Mouse (Mus musculus): Measurements from ENCODE around the gene Pak7. TPM values are rescaled to one million over a fixed set of nuclear protein-coding genes. Genes with fewer than 3 reads are reported as not detected.
"Not testable (repeated sequence)": the region's sequence is repeated elsewhere in the genome, so short reads cannot be mapped to it uniquely, and the experiment has no call there.

Pak7 gene
- polyA plus RNA-seq, 1 experiment = 14.6 TPM

- peak; percentile 51 to 79 for DNase-seq
- Histone ChIP-seq H3K4me1 (ENCODE audit: control insufficient read depth, insufficient read depth, low read length) (peaks cover 18% of the 10 kb centered on the region; the same call in 1 of the 2 replicates), H3K27me3 (ENCODE audit: control insufficient read depth, insufficient read depth, low read length) (no peaks in the 10 kb centered on the region), H3K4me3 (replicated peaks; ENCODE audit: insufficient read depth, low read depth, low read length) (no peak overlapping the region), H3K27ac (ENCODE audit: insufficient read depth, low read length) (peak overlapping the region; percentile 67; the same call in 1 of the 2 replicates)
- 24% methylated on average over 2 of the region's 2 CpGs for WGBS
- TF ChIP-seq POLR2A (IDR thresholded peaks at IDR 0.05; ENCODE audit: borderline replicate concordance, insufficient read depth, low read length) (no peak), CTCF (IDR thresholded peaks at IDR 0.05; ENCODE audit: borderline replicate concordance, insufficient read depth, low read depth, low read length) (no peak)
Measured at GRCm38 (mm10) chr2:136302201-136302600, 85.6 kb downstream of the Pak7 start.

GRCm38 (mm10) chr2:136301406-136301805, 86.4 kb downstream of the Pak7 start:
- TF ChIP-seq POLR2A (IDR thresholded peaks at IDR 0.05; ENCODE audit: borderline replicate concordance, insufficient read depth, low read length) = no peak
- TF ChIP-seq CTCF (IDR thresholded peaks at IDR 0.05; ENCODE audit: borderline replicate concordance, insufficient read depth, low read depth, low read length) = no peak
- Histone ChIP-seq H3K27me3 (ENCODE audit: control insufficient read depth, insufficient read depth, low read length) (no peaks in the 10 kb centered on the region), H3K4me1 (ENCODE audit: control insufficient read depth, insufficient read depth, low read length) (peaks cover 19% of the 10 kb centered on the region; the same call in 1 of the 2 replicates), H3K27ac (ENCODE audit: insufficient read depth, low read length) (no peak overlapping the region; the same call in 1 of the 2 replicates), H3K4me3 (replicated peaks; ENCODE audit: insufficient read depth, low read depth, low read length) (no peak overlapping the region)
- DNase-seq = peak; percentile 74 to 91

GRCm38 (mm10) chr2:136297371-136297770, 90.4 kb downstream of the Pak7 start:
- DNase-seq = peak in 1 of 2 experiments; percentile 56
- no peak overlapping the region for H3K27ac ChIP-seq (ENCODE audit: insufficient read depth, low read length)
- no peaks in the 10 kb centered on the region for H3K27me3 ChIP-seq (ENCODE audit: control insufficient read depth, insufficient read depth, low read length)
- no peak for TF ChIP-seq CTCF (IDR thresholded peaks at IDR 0.05; ENCODE audit: borderline replicate concordance, insufficient read depth, low read depth, low read length)
- no peak for TF ChIP-seq POLR2A (IDR thresholded peaks at IDR 0.05; ENCODE audit: borderline replicate concordance, insufficient read depth, low read length)
- 7% methylated on average over 1 of the region's 1 CpGs for WGBS
- peaks cover 13% of the 10 kb centered on the region; the same call in 1 of the 2 replicates for H3K4me1 ChIP-seq (ENCODE audit: control insufficient read depth, insufficient read depth, low read length)
- no peak overlapping the region for H3K4me3 ChIP-seq (replicated peaks; ENCODE audit: insufficient read depth, low read depth, low read length)

GRCm38 (mm10) chr2:136282043-136282442, 105.7 kb downstream of the Pak7 start:
- 62% methylated on average over 1 of the region's 1 CpGs for WGBS
- Histone ChIP-seq H3K4me1 (ENCODE audit: control insufficient read depth, insufficient read depth, low read length) (0 out of 2 replicates have a peak, but pooled peaks cover 2% of the 10 kb centered on the region), H3K27me3 (ENCODE audit: control insufficient read depth, insufficient read depth, low read length) (no peaks in the 10 kb centered on the region), H3K27ac (ENCODE audit: insufficient read depth, low read length) (0 out of 2 replicates have a peak overlapping the region, but pooled peaks have one; percentile 20), H3K4me3 (replicated peaks; ENCODE audit: insufficient read depth, low read depth, low read length) (no peak overlapping the region)
- TF ChIP-seq POLR2A (IDR thresholded peaks at IDR 0.05; ENCODE audit: borderline replicate concordance, insufficient read depth, low read length) = no peak
- no peak for TF ChIP-seq CTCF (IDR thresholded peaks at IDR 0.05; ENCODE audit: borderline replicate concordance, insufficient read depth, low read depth, low read length)
- DNase-seq = peak in 1 of 2 experiments; percentile 63

GRCm38 (mm10) chr2:136241960-136242359, 145.8 kb downstream of the Pak7 start:
- H3K27ac ChIP-seq (ENCODE audit: insufficient read depth, low read length); H3K27me3 ChIP-seq (ENCODE audit: control insufficient read depth, insufficient read depth, low read length); H3K4me1 ChIP-seq (ENCODE audit: control insufficient read depth, insufficient read depth, low read length); H3K4me3 ChIP-seq (replicated peaks; ENCODE audit: insufficient read depth, low read depth, low read length): not testable (repeated sequence)
- DNase-seq = peak; percentile 15 to 60
- 7% methylated on average over 4 of the region's 4 CpGs for WGBS

- DNase-seq = no peak
- no peaks in the 10 kb centered on the region; the same call in 1 of the 2 replicates for H3K4me1 ChIP-seq (ENCODE audit: control insufficient read depth, insufficient read depth, low read length)
- WGBS = 98% methylated on average over 8 of the region's 8 CpGs
- H3K4me3 ChIP-seq (replicated peaks; ENCODE audit: insufficient read depth, low read depth, low read length) = no peak overlapping the region
- TF ChIP-seq CTCF (IDR thresholded peaks at IDR 0.05; ENCODE audit: borderline replicate concordance, insufficient read depth, low read depth, low read length) = no peak
- no peak for TF ChIP-seq POLR2A (IDR thresholded peaks at IDR 0.05; ENCODE audit: borderline replicate concordance, insufficient read depth, low read length)
- H3K27me3 ChIP-seq (ENCODE audit: control insufficient read depth, insufficient read depth, low read length) = no peaks in the 10 kb centered on the region
- H3K27ac ChIP-seq (ENCODE audit: insufficient read depth, low read length) = no peak overlapping the region
Measured at GRCm38 (mm10) chr2:136231228-136231627, 156.5 kb downstream of the Pak7 start.

GRCm38 (mm10) chr2:136204034-136204433, 183.7 kb downstream of the Pak7 start:
- no peaks in the 10 kb centered on the region for H3K27me3 ChIP-seq (ENCODE audit: control insufficient read depth, insufficient read depth, low read length)
- no peak overlapping the region for H3K27ac ChIP-seq (ENCODE audit: insufficient read depth, low read length)
- DNase-seq = no peak
- 78% methylated on average over 4 of the region's 4 CpGs for WGBS
- no peaks in the 10 kb centered on the region for H3K4me1 ChIP-seq (ENCODE audit: control insufficient read depth, insufficient read depth, low read length)
- no peak overlapping the region for H3K4me3 ChIP-seq (replicated peaks; ENCODE audit: insufficient read depth, low read depth, low read length)
- TF ChIP-seq POLR2A (IDR thresholded peaks at IDR 0.05; ENCODE audit: borderline replicate concordance, insufficient read depth, low read length) (no peak), CTCF (IDR thresholded peaks at IDR 0.05; ENCODE audit: borderline replicate concordance, insufficient read depth, low read depth, low read length) (no peak)

- Histone ChIP-seq H3K4me1 (ENCODE audit: control insufficient read depth, insufficient read depth, low read length) (peaks cover 7% of the 10 kb centered on the region; the same call in 1 of the 2 replicates), H3K4me3 (replicated peaks; ENCODE audit: insufficient read depth, low read depth, low read length) (no peak overlapping the region)
- 31% methylated on average over 3 of the region's 3 CpGs for WGBS
Measured at GRCm38 (mm10) chr2:136175030-136175429, 212.7 kb downstream of the Pak7 start.

More at GRCm38 (mm10) chr2:136175030-136175429, 212.7 kb downstream of the Pak7 start:
- TF ChIP-seq CTCF (IDR thresholded peaks at IDR 0.05; ENCODE audit: borderline replicate concordance, insufficient read depth, low read depth, low read length) (no peak), POLR2A (IDR thresholded peaks at IDR 0.05; ENCODE audit: borderline replicate concordance, insufficient read depth, low read length) (no peak)
- H3K27ac ChIP-seq (ENCODE audit: insufficient read depth, low read length) = no peak overlapping the region
- H3K27me3 ChIP-seq (ENCODE audit: control insufficient read depth, insufficient read depth, low read length) = no peaks in the 10 kb centered on the region
- peak in 1 of 2 experiments; percentile 41 for DNase-seq
